ENCODE assay signal across 11 mouse cellular contexts in genomic region chr5:140035025-140035330, GRCm38 (mm10).
DNase-seq lines count a peak whose midpoint lies in the region; ATAC-seq and TF ChIP-seq lines count a peak whose summit lies in the region.
"Had no signal": no experiment of that assay in that cellular context is flagged by ENCODE, and none has a peak within 500 bp of the region (broad histone marks: within the 10 kb centered on the region; RNA-seq: fewer than 3 reads in every experiment).

No protein-coding gene starts in this region.

- H3K4me3 ChIP-seq in embryonic facial prominence, embryonic 11.5 days (ENCODE audit: low read depth, low read length), result no peak overlapping the region
- no peak overlapping the region for H3K4me3 ChIP-seq in embryonic facial prominence, embryonic 10.5 days
- H3K4me3 ChIP-seq in thymus, adult 2 months (ENCODE audit: control insufficient read depth, insufficient read depth, low read length), result no peak overlapping the region
- H3K4me3 ChIP-seq in liver, embryonic 15.5 days (replicated peaks), result no peak overlapping the region
- no peak overlapping the region for H3K4me3 ChIP-seq in forebrain, embryonic 14.5 days (ENCODE audit: low read depth, low read length)
- H3K4me3 ChIP-seq: embryonic facial prominence, embryonic 15.5 days had no signal

- H3K9me3 ChIP-seq in embryonic facial prominence, embryonic 11.5 days (replicated peaks; ENCODE audit: control insufficient read depth, low read length), result no peaks in the 10 kb centered on the region
- H3K9me3 ChIP-seq in embryonic facial prominence, embryonic 10.5 days, result no peaks in the 10 kb centered on the region
- no peaks in the 10 kb centered on the region for H3K9me3 ChIP-seq in liver, embryonic 15.5 days (replicated peaks)
- no peaks in the 10 kb centered on the region for H3K9me3 ChIP-seq in forebrain, embryonic 14.5 days (replicated peaks; ENCODE audit: control insufficient read depth, low read length)
- H3K9me3 ChIP-seq: embryonic facial prominence, embryonic 15.5 days had no signal

- H3K4me1 ChIP-seq in embryonic facial prominence, embryonic 11.5 days (ENCODE audit: control insufficient read depth, insufficient read depth, low read length), result no peaks in the 10 kb centered on the region
- H3K4me1 ChIP-seq in embryonic facial prominence, embryonic 10.5 days, result peaks cover 24% of the 10 kb centered on the region
- no peaks in the 10 kb centered on the region for H3K4me1 ChIP-seq in thymus, adult 2 months (replicated peaks; ENCODE audit: control insufficient read depth, insufficient read depth, low read length)
- H3K4me1 ChIP-seq in liver, embryonic 15.5 days (replicated peaks), result peaks cover 52% of the 10 kb centered on the region
- H3K4me1 ChIP-seq in forebrain, embryonic 14.5 days (ENCODE audit: control insufficient read depth, insufficient read depth, low read length), result no peaks in the 10 kb centered on the region
- H3K4me1 ChIP-seq: embryonic facial prominence, embryonic 15.5 days had no signal

- H3K27me3 ChIP-seq in embryonic facial prominence, embryonic 11.5 days (ENCODE audit: control insufficient read depth, insufficient read depth, low read length), result no peaks in the 10 kb centered on the region
- H3K27me3 ChIP-seq in embryonic facial prominence, embryonic 10.5 days (replicated peaks; ENCODE audit: low read depth, poor library complexity, severe bottlenecking), result no peaks in the 10 kb centered on the region
- H3K27me3 ChIP-seq in thymus, adult 2 months (ENCODE audit: control insufficient read depth, insufficient read depth, low read length), result no peaks in the 10 kb centered on the region
- H3K27me3 ChIP-seq in liver, embryonic 15.5 days, result no peaks in the 10 kb centered on the region
- H3K27me3 ChIP-seq in forebrain, embryonic 14.5 days (replicated peaks; ENCODE audit: control insufficient read depth, insufficient read depth, low read length), result no peaks in the 10 kb centered on the region
- H3K27me3 ChIP-seq: embryonic facial prominence, embryonic 15.5 days had no signal

- 31% methylated on average over 1 of the region's 1 CpGs for WGBS in embryonic facial prominence, embryonic 11.5 days
- 57% methylated on average over 1 of the region's 1 CpGs for WGBS in embryonic facial prominence, embryonic 10.5 days
- 21% methylated on average over 1 of the region's 1 CpGs for WGBS in thymus, adult 2 months
- 37% methylated on average over 1 of the region's 1 CpGs for WGBS in liver, embryonic 15.5 days (ENCODE audit: insufficient replicate concordance)
- WGBS in forebrain, embryonic 14.5 days, result 50% methylated on average over 1 of the region's 1 CpGs

- H3K27ac ChIP-seq in embryonic facial prominence, embryonic 11.5 days (replicated peaks; ENCODE audit: low read depth, low read length), result no peak overlapping the region
- H3K27ac ChIP-seq in embryonic facial prominence, embryonic 10.5 days (replicated peaks), result no peak overlapping the region
- no peak overlapping the region for H3K27ac ChIP-seq in thymus, adult 2 months (ENCODE audit: control insufficient read depth, insufficient read depth, low read length)
- peak overlapping the region; percentile 92 for H3K27ac ChIP-seq in liver, embryonic 15.5 days (replicated peaks)
- no peak overlapping the region for H3K27ac ChIP-seq in forebrain, embryonic 14.5 days (ENCODE audit: low read depth, low read length)
- H3K27ac ChIP-seq: embryonic facial prominence, embryonic 15.5 days; macrophage had no signal

- ATAC-seq in embryonic facial prominence, embryonic 11.5 days (replicated peaks; ENCODE audit: insufficient number of reproducible peaks, low FRiP score, low TSS enrichment, low read depth), result no peak
- ATAC-seq in liver, embryonic 15.5 days (ENCODE audit: insufficient read depth), result peak; percentile 64
- ATAC-seq in forebrain, embryonic 14.5 days, result no peak
- ATAC-seq: hindbrain, embryonic 16.5 days had no signal

- TF ChIP-seq CTCF in thymus, adult 2 months (IDR thresholded peaks at IDR 0.05; ENCODE audit: borderline replicate concordance, control insufficient read depth, extremely low read depth, insufficient read depth, low read length, poor library complexity), result peak; percentile 28; the same call in 1 of the 2 replicates

- DNase-seq in embryonic facial prominence, embryonic 11.5 days (ENCODE audit: low spot score), result peak; percentile 15
- no peak for DNase-seq in embryonic facial prominence, embryonic 10.5 days (ENCODE audit: low spot score)
- DNase-seq in thymus, adult 2 months, result peak; percentile 8
- DNase-seq in thymus, adult 18-20 months, result no peak
- no peak for DNase-seq in adrenal gland, postnatal 14 days
- DNase-seq in forebrain, embryonic 14.5 days (ENCODE audit: low spot score), result no peak
- no peak for DNase-seq in frontal cortex, adult 2 months (ENCODE audit: extremely low spot score in 1 of 2, low spot score in 1 of 2)

- no peak overlapping the region for H3K9ac ChIP-seq in embryonic facial prominence, embryonic 11.5 days (replicated peaks; ENCODE audit: low read length)
- H3K9ac ChIP-seq in liver, embryonic 15.5 days, result peak overlapping the region; percentile 36
- no peak overlapping the region for H3K9ac ChIP-seq in forebrain, embryonic 14.5 days (ENCODE audit: low read length)
- H3K9ac ChIP-seq: embryonic facial prominence, embryonic 15.5 days had no signal

- H3K36me3 ChIP-seq in embryonic facial prominence, embryonic 11.5 days (replicated peaks; ENCODE audit: control insufficient read depth, insufficient read depth, low read depth, low read length), result no peaks in the 10 kb centered on the region
- no peaks in the 10 kb centered on the region for H3K36me3 ChIP-seq in embryonic facial prominence, embryonic 10.5 days (replicated peaks)
- no peaks in the 10 kb centered on the region for H3K36me3 ChIP-seq in thymus, adult 2 months (ENCODE audit: control insufficient read depth, insufficient read depth, low read length)
- no peaks in the 10 kb centered on the region for H3K36me3 ChIP-seq in liver, embryonic 15.5 days (replicated peaks)
- H3K36me3 ChIP-seq in forebrain, embryonic 14.5 days (ENCODE audit: control insufficient read depth, insufficient read depth, low read length), result no peaks in the 10 kb centered on the region
- H3K36me3 ChIP-seq: embryonic facial prominence, embryonic 15.5 days had no signal

- no peak for TF ChIP-seq POLR2A in thymus, adult 2 months (IDR thresholded peaks at IDR 0.05; ENCODE audit: control insufficient read depth, extremely low read depth, insufficient read depth, low read length, poor library complexity)

- no peak overlapping the region for H3K4me2 ChIP-seq in embryonic facial prominence, embryonic 11.5 days (ENCODE audit: low read depth, low read length)
- peak overlapping the region; percentile 54 for H3K4me2 ChIP-seq in liver, embryonic 15.5 days
- no peak overlapping the region for H3K4me2 ChIP-seq in forebrain, embryonic 14.5 days (ENCODE audit: low read length)
- H3K4me2 ChIP-seq: embryonic facial prominence, embryonic 15.5 days had no signal

Comparison
In these comparisons a context has a peak if more than half of its experiments do, and no peak if none do; other contexts are left out.
1. DNase-seq: peak in embryonic facial prominence, embryonic 11.5 days (single experiment) and thymus, adult 2 months (single experiment); none in embryonic facial prominence, embryonic 10.5 days (single experiment), thymus, adult 18-20 months (0 of 2), adrenal gland, postnatal 14 days (single experiment), forebrain, embryonic 14.5 days (single experiment) and frontal cortex, adult 2 months (0 of 2).